Mouse (Mus musculus) megakaryocyte, embryonic 14.5 days (primary cell): ENCODE measurements at regions not wholly inside any gene's neighbourhood (a gene's known extent, or its start where the extent isn't known, plus 50 kb on each side); places are given as distances from the start of the nearest gene placed in this dataset.

ENCODE experiments used
- FLI1 ChIP-seq: IDR thresholded peaks from 2 replicates; pipeline ENCODE4 v1.6.1; 2012; ENCODE audit warnings: low read length, inconsistent platforms, mixed read lengths
- GATA1 ChIP-seq: IDR thresholded peaks from 3 replicates; pipeline ENCODE4 v1.6.1; 2012; ENCODE audit warnings: mixed read lengths, low read length, inconsistent platforms, borderline replicate concordance

DNA sequence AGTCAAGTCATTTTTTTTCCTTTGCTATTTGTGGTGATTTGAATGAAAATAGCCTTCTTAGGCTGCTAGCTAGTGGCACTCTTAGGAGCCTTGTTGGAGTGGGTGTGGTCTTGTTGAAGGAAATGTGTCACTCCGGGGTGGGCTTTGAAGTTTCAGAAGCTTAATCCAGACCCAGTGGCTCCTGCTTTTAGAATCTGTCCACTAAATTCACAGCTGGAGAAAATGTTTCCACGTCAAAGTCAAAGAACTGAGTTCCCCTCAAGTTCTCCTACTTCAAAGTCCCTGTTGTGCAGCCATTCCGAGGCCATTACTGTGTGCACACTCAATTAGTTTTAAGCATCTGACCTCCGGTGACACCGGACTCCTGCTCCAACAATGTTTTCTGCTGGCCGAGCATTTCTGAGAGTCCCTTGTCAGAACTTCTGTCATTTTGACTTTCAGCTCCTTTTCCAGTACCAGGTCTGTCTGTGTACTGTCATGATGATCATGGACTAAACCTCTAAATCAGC is 61.2 kb upstream of the Krtap11-1 start:
- TF ChIP-seq GATA1, result no peak
- no peak for TF ChIP-seq FLI1
